In the genomic region with DNA sequence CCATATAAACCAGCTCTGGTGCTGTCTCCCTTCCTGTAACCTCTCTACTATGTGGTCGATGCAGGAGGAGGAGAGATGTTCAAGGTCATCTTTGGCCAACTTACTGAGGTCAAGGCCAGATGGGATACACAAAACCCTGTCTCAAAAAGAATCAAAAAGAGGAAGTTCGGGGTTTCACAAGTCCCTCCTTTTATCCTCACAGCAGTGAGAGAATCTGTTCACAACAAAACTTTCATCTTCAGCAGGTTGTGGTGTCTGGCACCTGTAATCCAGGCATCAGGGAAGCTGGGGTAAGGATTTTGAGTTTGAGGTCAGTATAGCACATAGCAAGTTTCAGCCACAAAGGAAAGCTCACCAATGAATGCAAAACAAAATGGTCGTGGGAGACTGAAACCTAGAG, we compare ENCODE assay signal across 14 mouse cellular contexts. TPM values are rescaled to one million over a fixed set of nuclear protein-coding genes. Genes with fewer than 3 reads are reported as not detected.
DNase-seq lines count a peak whose midpoint lies in the region; ATAC-seq and TF ChIP-seq lines count a peak whose summit lies in the region.
"Had no signal": no experiment of that assay in that cellular context is flagged by ENCODE, and none has a peak within 500 bp of the region (broad histone marks: within the 10 kb centered on the region; RNA-seq: fewer than 3 reads in every experiment).

No protein-coding gene starts in this region.

- no peak for TF ChIP-seq POLR2A in spleen, adult 2 months (IDR thresholded peaks at IDR 0.05; ENCODE audit: low read depth, low read length)

- peak overlapping the region; percentile 65; the same call in 1 of the 2 replicates for H3K4me2 ChIP-seq in heart, embryonic 14.5 days (ENCODE audit: low read length)
- H3K4me2 ChIP-seq in heart, embryonic 12.5 days: no peak overlapping the region

- ATAC-seq in heart, embryonic 14.5 days (ENCODE audit: insufficient number of reproducible peaks, insufficient read depth, low FRiP score, low read depth): no peak
- no peak for ATAC-seq in heart, embryonic 12.5 days (ENCODE audit: insufficient number of reproducible peaks, low FRiP score)

- no peak overlapping the region for H3K9ac ChIP-seq in heart, embryonic 14.5 days (ENCODE audit: low read length)
- H3K9ac ChIP-seq in heart, embryonic 12.5 days: no peak overlapping the region
- H3K9ac ChIP-seq: embryonic facial prominence, embryonic 15.5 days; neural tube, embryonic 12.5 days had no signal

- H3K27me3 ChIP-seq in heart, embryonic 14.5 days (ENCODE audit: control insufficient read depth, insufficient read depth, low read length): no peaks in the 10 kb centered on the region
- no peaks in the 10 kb centered on the region for H3K27me3 ChIP-seq in heart, embryonic 12.5 days (replicated peaks)
- no peaks in the 10 kb centered on the region for H3K27me3 ChIP-seq in spleen, adult 2 months (ENCODE audit: control insufficient read depth, insufficient read depth, low read length)
- H3K27me3 ChIP-seq in splenic B cell, adult 2 months (ENCODE audit: control insufficient read depth, insufficient read depth, low read length, poor library complexity, severe bottlenecking): no peaks in the 10 kb centered on the region
- H3K27me3 ChIP-seq: embryonic facial prominence, embryonic 15.5 days; neural tube, embryonic 12.5 days had no signal

- H3K4me3 ChIP-seq in heart, embryonic 14.5 days (ENCODE audit: control insufficient read depth in 1 of 2, insufficient read depth in 1 of 2, low read depth in 1 of 2, low read length in 2 of 2): no peak overlapping the region
- H3K4me3 ChIP-seq in heart, embryonic 12.5 days: no peak overlapping the region
- no peak overlapping the region for H3K4me3 ChIP-seq in spleen, adult 2 months (ENCODE audit: extremely low read depth, insufficient read depth, insufficient read length)

- no peak for DNase-seq in spleen, adult 2 months (ENCODE audit: low read depth in 1 of 2, low spot score in 2 of 2)
- DNase-seq in spleen, postnatal 10 days (ENCODE audit: low spot score in 2 of 2): no peak
- DNase-seq in induced T-regulatory cell, adult 2 months (ENCODE audit: low read depth): peak; percentile 34
- peak; percentile 56 for DNase-seq in splenic B cell, adult 2 months (ENCODE audit: low read depth, low spot score)
- DNase-seq in adrenal gland, adult 8-10 months: no peak
- DNase-seq in urinary bladder, adult 2 months (ENCODE audit: low spot score): no peak
- DNase-seq: cerebellum, postnatal 10 days; kidney, postnatal 14 days; thymus, postnatal 25 days had no signal

- H3K27ac ChIP-seq in heart, embryonic 14.5 days (replicated peaks in 1 of 2; ENCODE audit: control insufficient read depth in 1 of 2, insufficient read depth in 1 of 2, low read depth in 2 of 2, low read length in 2 of 2): no peak overlapping the region
- no peak overlapping the region for H3K27ac ChIP-seq in heart, embryonic 12.5 days (ENCODE audit: poor library complexity, severe bottlenecking)
- H3K27ac ChIP-seq in spleen, adult 2 months (ENCODE audit: insufficient read depth, low read length): peak overlapping the region; percentile 42
- H3K27ac ChIP-seq: embryonic facial prominence, embryonic 15.5 days; macrophage; neural tube, embryonic 12.5 days had no signal

- no peaks in the 10 kb centered on the region for H3K9me3 ChIP-seq in heart, embryonic 14.5 days (ENCODE audit: control insufficient read depth, low read length)
- H3K9me3 ChIP-seq in heart, embryonic 12.5 days (replicated peaks): no peaks in the 10 kb centered on the region
- H3K9me3 ChIP-seq: embryonic facial prominence, embryonic 15.5 days; neural tube, embryonic 12.5 days had no signal

- WGBS in heart, embryonic 14.5 days: 74% methylated on average over 3 of the region's 3 CpGs
- 70% methylated on average over 3 of the region's 3 CpGs for WGBS in heart, embryonic 12.5 days
- 13% methylated on average over 3 of the region's 3 CpGs for WGBS in spleen, adult 2 months

- H3K36me3 ChIP-seq in heart, embryonic 14.5 days (ENCODE audit: control insufficient read depth, insufficient read depth, low read length): no peaks in the 10 kb centered on the region
- no peaks in the 10 kb centered on the region for H3K36me3 ChIP-seq in heart, embryonic 12.5 days
- H3K36me3 ChIP-seq in spleen, adult 2 months (ENCODE audit: control insufficient read depth, insufficient read depth, low read length): no peaks in the 10 kb centered on the region
- H3K36me3 ChIP-seq in splenic B cell, adult 2 months (ENCODE audit: control insufficient read depth, insufficient read depth, low read length, poor library complexity, severe bottlenecking): no peaks in the 10 kb centered on the region
- H3K36me3 ChIP-seq: embryonic facial prominence, embryonic 15.5 days; neural tube, embryonic 12.5 days had no signal

- no peak for TF ChIP-seq CTCF in spleen, adult 2 months (IDR thresholded peaks at IDR 0.05; ENCODE audit: extremely low read depth, insufficient read depth, insufficient read length, insufficient replicate concordance)

- H3K4me1 ChIP-seq in heart, embryonic 14.5 days (ENCODE audit: control insufficient read depth in 2 of 2, insufficient read depth in 2 of 2, low read length in 2 of 2): peaks cover 4 to 25% of the 10 kb centered on the region in 2 experiments
- H3K4me1 ChIP-seq in heart, embryonic 12.5 days (replicated peaks): peaks cover 22% of the 10 kb centered on the region
- H3K4me1 ChIP-seq in spleen, adult 2 months (ENCODE audit: control insufficient read depth, insufficient read depth, insufficient read length): peaks cover 17% of the 10 kb centered on the region

RNA-seq across cellular contexts. Expression of a gene that starts 1.7 kb away (rescaled TPM):
- 32.7 and 35.6 TPM in 2 replicates for polyA plus RNA-seq in heart, embryonic 14.5 days (2014; fragmentation: Nextera tagmentation; extraction: Ambion mirVana)
- 26.4 and 28.5 TPM in 2 replicates for polyA plus RNA-seq in heart, embryonic 12.5 days (2016; fragmentation: Nextera tagmentation; extraction: Ambion mirVana)
- 49.4 and 51.8 TPM in 2 replicates for polyA plus RNA-seq in spleen, adult 2 months (2012; rRNA removed)
- total RNA-seq in adrenal gland, adult 8-10 months (2022): 10 to 100 TPM; 62.3 to 89.1 (median 69.2) TPM
- polyA plus RNA-seq in urinary bladder, adult 2 months (2012; rRNA removed): 52.0 and 58.2 TPM in 2 replicates

RNA-seq across cellular contexts. Expression of a gene that starts 53.9 kb away (rescaled TPM):
- polyA plus RNA-seq in heart, embryonic 14.5 days (2014; fragmentation: Nextera tagmentation; extraction: Ambion mirVana): 0.47 and 0.65 TPM in 2 replicates
- 0.74 and 0.86 TPM in 2 replicates for polyA plus RNA-seq in heart, embryonic 12.5 days (2016; fragmentation: Nextera tagmentation; extraction: Ambion mirVana)
- polyA plus RNA-seq in spleen, adult 2 months (2012; rRNA removed): 1.3 and 2.1 TPM in 2 replicates
- total RNA-seq in adrenal gland, adult 8-10 months (2022): 1 to 10 TPM; 1.4 to 3.6 (median 1.7) TPM
- 1.9 and 2.1 TPM in 2 replicates for polyA plus RNA-seq in urinary bladder, adult 2 months (2012; rRNA removed)

RNA-seq across cellular contexts. Expression of a gene that starts 54.2 kb away (rescaled TPM):
- 7.7 and 8.7 TPM in 2 replicates for polyA plus RNA-seq in heart, embryonic 14.5 days (2014; fragmentation: Nextera tagmentation; extraction: Ambion mirVana)
- polyA plus RNA-seq in heart, embryonic 12.5 days (2016; fragmentation: Nextera tagmentation; extraction: Ambion mirVana): 9.8 and 10.2 TPM in 2 replicates
- 22.5 and 23.1 TPM in 2 replicates for polyA plus RNA-seq in spleen, adult 2 months (2012; rRNA removed)
- 10 to 100 TPM; 10.8 to 15.1 (median 12.6) TPM for total RNA-seq in adrenal gland, adult 8-10 months (2022)
- polyA plus RNA-seq in urinary bladder, adult 2 months (2012; rRNA removed): 20.7 and 22.1 TPM in 2 replicates

Comparison
In these comparisons a context has a peak if more than half of its experiments do, and no peak if none do; other contexts are left out.
1. DNase-seq: peak in induced T-regulatory cell, adult 2 months (single experiment) and splenic B cell, adult 2 months (single experiment); none in spleen, adult 2 months (0 of 2), spleen, postnatal 10 days (0 of 2), adrenal gland, adult 8-10 months (single experiment) and urinary bladder, adult 2 months (single experiment).